Mouse (Mus musculus): ENCODE measurements at regions not wholly inside any gene's neighbourhood (a gene's known extent, or its start where the extent isn't known, plus 50 kb on each side); places are given as distances from the start of the nearest gene placed in this dataset.

DNA sequence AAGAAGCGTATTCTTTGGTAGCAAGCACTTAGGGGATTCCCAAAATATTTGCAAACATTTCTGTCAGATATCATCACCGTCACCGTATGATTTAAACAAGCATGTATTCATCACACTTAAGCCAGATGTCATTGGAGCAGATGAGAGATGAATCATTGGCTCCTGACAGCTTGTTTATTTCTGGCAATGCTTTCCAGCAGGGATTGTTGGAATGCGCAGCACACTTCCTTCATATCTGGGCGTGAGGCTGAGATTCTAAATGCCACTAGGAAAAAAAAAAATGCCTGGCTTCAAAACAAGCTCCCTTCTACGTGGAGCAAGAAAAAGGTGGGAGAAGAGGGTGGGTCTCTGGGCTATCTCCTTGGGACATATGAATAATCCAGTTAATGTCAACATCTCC lies 354.1 kb upstream of the Sash1 start:
- TF ChIP-seq REST (IDR thresholded peaks at IDR 0.05; ENCODE audit: insufficient read depth, insufficient read length) (no peak), TCF12 (IDR thresholded peaks at IDR 0.05; ENCODE audit: insufficient read depth, poor library complexity, severe bottlenecking) (no peak), MAX (IDR thresholded peaks at IDR 0.05; ENCODE audit: low read depth) (no peak), MYOD1 (IDR thresholded peaks at IDR 0.05; ENCODE audit: control insufficient read depth in 1 of 3, insufficient read length in 2 of 3, low read depth in 2 of 3) (no peak), E2F4 (IDR thresholded peaks at IDR 0.05; ENCODE audit: insufficient read depth) (no peak), TCF3 (IDR thresholded peaks at IDR 0.05; ENCODE audit: insufficient read length, low read depth) (no peak)
- H3K4me3 ChIP-seq, result no peak overlapping the region
- H3ac ChIP-seq (ENCODE audit: control insufficient read depth, insufficient read length), result no peak overlapping the region
- no peaks in the 10 kb centered on the region for H3K36me3 ChIP-seq (ENCODE audit: control insufficient read depth, insufficient read depth)
- H3K79me2 ChIP-seq (ENCODE audit: control insufficient read depth, insufficient read depth), result no peaks in the 10 kb centered on the region
- H3K4me2 ChIP-seq (ENCODE audit: low read depth), result no peak overlapping the region
- no peaks in the 10 kb centered on the region for H3K27me3 ChIP-seq (ENCODE audit: control insufficient read depth, insufficient read depth, insufficient read length)

DNA sequence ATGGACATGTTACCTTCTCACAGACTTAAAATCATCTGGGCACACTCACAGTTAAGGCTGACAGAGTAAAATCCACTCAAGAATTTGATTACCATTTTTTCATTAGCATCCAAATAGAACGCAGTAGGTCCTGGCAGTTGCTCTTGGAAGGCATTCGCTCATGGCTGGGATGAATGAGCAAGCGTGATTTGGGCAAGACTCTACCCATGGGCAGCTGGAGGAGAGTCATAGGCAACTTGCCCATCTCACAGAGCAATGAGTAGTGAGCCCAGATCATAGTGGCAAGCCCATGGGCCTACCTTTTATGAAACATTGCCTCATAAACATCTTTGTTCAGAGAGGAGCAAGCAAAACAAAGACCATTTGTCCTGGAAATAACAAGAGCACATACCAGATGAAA lies 345.9 kb upstream of the Sash1 start:
- TF ChIP-seq E2F4 (IDR thresholded peaks at IDR 0.05; ENCODE audit: insufficient read depth) (no peak), MYOG (IDR thresholded peaks at IDR 0.05; ENCODE audit: control insufficient read depth in 1 of 3, insufficient read depth in 1 of 3, insufficient read length in 2 of 3, low read depth in 2 of 3) (no peak), POLR2A (IDR thresholded peaks at IDR 0.05; ENCODE audit: insufficient read length, low read depth) (no peak), TCF12 (IDR thresholded peaks at IDR 0.05; ENCODE audit: insufficient read depth, poor library complexity, severe bottlenecking) (no peak), POLR2AphosphoS2 (IDR thresholded peaks at IDR 0.05; ENCODE audit: insufficient read length, low read depth) (no peak), TCF3 (IDR thresholded peaks at IDR 0.05; ENCODE audit: insufficient read length, low read depth) (no peak), MYOD1 (IDR thresholded peaks at IDR 0.05; ENCODE audit: control insufficient read depth in 1 of 3, insufficient read length in 2 of 3, low read depth in 2 of 3) (no peak), REST (IDR thresholded peaks at IDR 0.05; ENCODE audit: insufficient read depth, insufficient read length) (no peak)
- Histone ChIP-seq H3K4me2 (ENCODE audit: low read depth) (no peak overlapping the region), H3ac (ENCODE audit: control insufficient read depth, insufficient read length) (no peak overlapping the region), H3K27me3 (ENCODE audit: control insufficient read depth, insufficient read depth, insufficient read length) (no peaks in the 10 kb centered on the region), H3K4me3 (no peak overlapping the region), H3K36me3 (ENCODE audit: control insufficient read depth, insufficient read depth) (no peaks in the 10 kb centered on the region), H3K79me2 (ENCODE audit: control insufficient read depth, insufficient read depth) (no peaks in the 10 kb centered on the region)

DNA sequence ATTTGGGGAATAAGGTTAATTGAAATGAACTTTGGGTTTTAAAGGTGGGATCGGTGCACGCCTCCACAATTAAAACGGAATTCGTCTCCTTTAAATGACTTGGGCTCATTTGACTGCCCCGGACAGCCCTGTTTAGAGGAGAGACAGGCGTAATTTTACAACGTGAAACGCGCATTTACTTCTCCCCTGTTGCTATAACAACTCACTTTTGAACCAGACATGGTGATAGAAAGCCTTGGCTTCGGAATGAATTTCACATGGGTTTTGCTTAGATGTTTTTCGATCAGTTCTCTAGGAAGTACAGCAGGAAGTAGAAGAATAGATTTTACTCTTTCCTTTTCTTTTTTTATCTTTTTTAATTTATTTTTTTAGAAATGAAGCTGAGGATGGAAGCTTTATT lies 343.2 kb upstream of the Sash1 start:
- Histone ChIP-seq H3K4me3 (no peak overlapping the region), H3K4me2 (ENCODE audit: low read depth) (no peak overlapping the region), H3K79me2 (ENCODE audit: control insufficient read depth, insufficient read depth) (no peaks in the 10 kb centered on the region), H3K36me3 (ENCODE audit: control insufficient read depth, insufficient read depth) (no peaks in the 10 kb centered on the region), H3ac (ENCODE audit: control insufficient read depth, insufficient read length) (no peak overlapping the region), H3K27me3 (ENCODE audit: control insufficient read depth, insufficient read depth, insufficient read length) (no peaks in the 10 kb centered on the region)
- TF ChIP-seq MYOD1 (IDR thresholded peaks at IDR 0.05; ENCODE audit: control insufficient read depth in 1 of 3, insufficient read length in 2 of 3, low read depth in 2 of 3), result no peak
- TF ChIP-seq MAX (IDR thresholded peaks at IDR 0.05; ENCODE audit: low read depth), result no peak
- no peak for TF ChIP-seq MYOG (IDR thresholded peaks at IDR 0.05; ENCODE audit: control insufficient read depth in 1 of 3, insufficient read depth in 1 of 3, insufficient read length in 2 of 3, low read depth in 2 of 3)
- TF ChIP-seq TCF12 (IDR thresholded peaks at IDR 0.05; ENCODE audit: insufficient read depth, poor library complexity, severe bottlenecking), result no peak
- TF ChIP-seq E2F4 (IDR thresholded peaks at IDR 0.05; ENCODE audit: insufficient read depth), result no peak
- TF ChIP-seq REST (IDR thresholded peaks at IDR 0.05; ENCODE audit: insufficient read depth, insufficient read length), result no peak
- no peak for TF ChIP-seq SRF (IDR thresholded peaks at IDR 0.05; ENCODE audit: control insufficient read depth, insufficient read length, low read depth)
- no peak for TF ChIP-seq POLR2AphosphoS2 (IDR thresholded peaks at IDR 0.05; ENCODE audit: insufficient read length, low read depth)
- no peak for TF ChIP-seq TCF3 (IDR thresholded peaks at IDR 0.05; ENCODE audit: insufficient read length, low read depth)
- no peak for TF ChIP-seq CEBPB (IDR thresholded peaks at IDR 0.05; ENCODE audit: insufficient read depth, poor library complexity, severe bottlenecking)
- no peak for TF ChIP-seq USF1 (IDR thresholded peaks at IDR 0.05; ENCODE audit: low read depth)
- TF ChIP-seq POLR2A (IDR thresholded peaks at IDR 0.05; ENCODE audit: insufficient read length, low read depth), result no peak

DNA sequence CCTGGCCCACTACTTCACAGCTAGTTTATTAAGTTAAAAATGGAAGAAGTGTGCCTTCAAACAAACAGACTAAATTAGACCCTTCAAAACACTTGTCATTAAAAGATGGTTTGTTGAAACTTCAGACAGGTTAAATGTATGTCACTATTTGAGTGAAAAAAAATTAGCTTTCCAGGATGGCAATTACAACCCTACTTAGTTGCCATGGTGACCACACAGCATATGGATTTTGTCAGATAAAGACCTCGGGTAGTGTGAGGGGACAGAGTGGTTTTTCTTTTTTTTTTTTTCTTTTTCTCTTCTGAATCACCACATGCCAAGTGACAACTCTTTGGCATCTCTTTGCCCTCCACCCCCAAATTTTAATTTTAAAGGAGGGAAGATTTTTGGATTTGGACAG lies 341.5 kb upstream of the Sash1 start:
- Histone ChIP-seq H3K79me2 (ENCODE audit: control insufficient read depth, insufficient read depth) (no peaks in the 10 kb centered on the region), H3K4me3 (no peak overlapping the region), H3ac (ENCODE audit: control insufficient read depth, insufficient read length) (no peak overlapping the region), H3K27me3 (ENCODE audit: control insufficient read depth, insufficient read depth, insufficient read length) (no peaks in the 10 kb centered on the region), H3K4me2 (ENCODE audit: low read depth) (no peak overlapping the region), H3K36me3 (ENCODE audit: control insufficient read depth, insufficient read depth) (no peaks in the 10 kb centered on the region)
- TF ChIP-seq TCF3 (IDR thresholded peaks at IDR 0.05; ENCODE audit: insufficient read length, low read depth) (no peak), E2F4 (IDR thresholded peaks at IDR 0.05; ENCODE audit: insufficient read depth) (no peak), USF1 (IDR thresholded peaks at IDR 0.05; ENCODE audit: low read depth) (no peak), TCF12 (IDR thresholded peaks at IDR 0.05; ENCODE audit: insufficient read depth, poor library complexity, severe bottlenecking) (no peak), REST (IDR thresholded peaks at IDR 0.05; ENCODE audit: insufficient read depth, insufficient read length) (no peak), MYOG (IDR thresholded peaks at IDR 0.05; ENCODE audit: control insufficient read depth in 1 of 3, insufficient read depth in 1 of 3, insufficient read length in 2 of 3, low read depth in 2 of 3) (no peak), SRF (IDR thresholded peaks at IDR 0.05; ENCODE audit: control insufficient read depth, insufficient read length, low read depth) (no peak), MYOD1 (IDR thresholded peaks at IDR 0.05; ENCODE audit: control insufficient read depth in 1 of 3, insufficient read length in 2 of 3, low read depth in 2 of 3) (no peak), CEBPB (IDR thresholded peaks at IDR 0.05; ENCODE audit: insufficient read depth, poor library complexity, severe bottlenecking) (no peak), POLR2AphosphoS2 (IDR thresholded peaks at IDR 0.05; ENCODE audit: insufficient read length, low read depth) (no peak), POLR2A (IDR thresholded peaks at IDR 0.05; ENCODE audit: insufficient read length, low read depth) (no peak), MAX (IDR thresholded peaks at IDR 0.05; ENCODE audit: low read depth) (no peak)

DNA sequence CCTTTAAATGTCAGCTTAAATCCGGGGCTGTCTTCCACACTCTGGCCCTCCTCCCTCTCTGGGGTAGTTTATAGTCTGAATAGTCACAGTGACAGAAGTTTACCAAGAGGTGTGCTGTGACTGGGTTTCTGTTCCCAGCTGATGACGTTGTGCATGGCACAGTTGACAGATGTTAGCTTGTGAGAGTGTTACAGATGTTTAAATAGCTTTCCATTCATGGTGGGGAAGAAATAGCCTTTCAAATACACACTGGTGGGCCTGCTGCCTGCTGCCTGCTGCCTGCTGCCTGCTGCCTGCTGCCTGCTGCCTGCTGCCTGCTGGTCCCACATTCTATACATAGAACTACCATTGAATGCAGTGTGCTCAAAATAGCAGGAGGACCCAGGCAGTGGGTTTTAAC lies 324.8 kb upstream of the Sash1 start:
- Histone ChIP-seq H3ac (ENCODE audit: control insufficient read depth, insufficient read length) (no peak overlapping the region), H3K4me3 (no peak overlapping the region), H3K4me2 (ENCODE audit: low read depth) (no peak overlapping the region), H3K79me2 (ENCODE audit: control insufficient read depth, insufficient read depth) (no peaks in the 10 kb centered on the region), H3K36me3 (ENCODE audit: control insufficient read depth, insufficient read depth) (no peaks in the 10 kb centered on the region), H3K27me3 (ENCODE audit: control insufficient read depth, insufficient read depth, insufficient read length) (no peaks in the 10 kb centered on the region)
- TF ChIP-seq REST (IDR thresholded peaks at IDR 0.05; ENCODE audit: insufficient read depth, insufficient read length) (no peak), MYOG (IDR thresholded peaks at IDR 0.05; ENCODE audit: control insufficient read depth in 1 of 3, insufficient read depth in 1 of 3, insufficient read length in 2 of 3, low read depth in 2 of 3) (no peak), POLR2A (IDR thresholded peaks at IDR 0.05; ENCODE audit: insufficient read length, low read depth) (no peak), USF1 (IDR thresholded peaks at IDR 0.05; ENCODE audit: low read depth) (no peak), TCF3 (IDR thresholded peaks at IDR 0.05; ENCODE audit: insufficient read length, low read depth) (no peak), CEBPB (IDR thresholded peaks at IDR 0.05; ENCODE audit: insufficient read depth, poor library complexity, severe bottlenecking) (no peak), MAX (IDR thresholded peaks at IDR 0.05; ENCODE audit: low read depth) (no peak), MYOD1 (IDR thresholded peaks at IDR 0.05; ENCODE audit: control insufficient read depth in 1 of 3, insufficient read length in 2 of 3, low read depth in 2 of 3) (no peak), E2F4 (IDR thresholded peaks at IDR 0.05; ENCODE audit: insufficient read depth) (no peak), SRF (IDR thresholded peaks at IDR 0.05; ENCODE audit: control insufficient read depth, insufficient read length, low read depth) (no peak), POLR2AphosphoS2 (IDR thresholded peaks at IDR 0.05; ENCODE audit: insufficient read length, low read depth) (no peak), TCF12 (IDR thresholded peaks at IDR 0.05; ENCODE audit: insufficient read depth, poor library complexity, severe bottlenecking) (no peak)
